Mouse (Mus musculus): ENCODE measurements around the gene Clint1.
A peak's percentile ranks its signal among the peaks of the same experiment; 100 is the strongest.

Gene Clint1

DNA sequence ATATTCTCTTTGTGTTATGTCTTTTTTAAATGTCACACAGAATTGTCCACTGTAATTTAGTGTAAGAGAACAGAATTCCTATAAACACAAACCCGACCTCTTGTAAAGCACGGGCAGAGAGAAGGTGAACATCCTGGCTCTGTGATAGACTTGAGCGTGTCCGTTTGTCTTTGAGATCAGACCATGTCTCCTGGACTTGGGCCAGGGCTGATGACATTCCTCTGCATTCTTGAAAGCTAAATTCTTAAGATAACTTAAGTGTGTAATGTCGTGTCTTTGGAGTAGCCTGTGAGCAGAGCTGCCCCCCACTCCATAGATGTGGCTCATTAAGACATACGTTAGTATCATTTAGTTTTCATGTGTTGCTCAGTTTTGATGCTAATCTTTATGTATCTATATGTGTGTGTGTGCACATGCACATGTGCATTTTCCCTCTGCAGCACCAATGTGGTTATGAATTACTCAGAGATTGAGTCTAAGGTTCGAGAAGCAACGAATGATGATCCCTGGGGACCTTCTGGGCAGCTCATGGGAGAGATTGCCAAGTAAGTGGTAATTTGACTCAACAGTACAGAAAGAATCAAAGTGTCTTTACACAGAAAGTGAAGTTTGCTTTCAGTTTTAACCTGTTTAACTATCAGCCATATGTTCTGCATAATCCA lies 31.6 kb downstream of the Clint1 start:
- peak; percentile 93 for DNase-seq (ENCODE audit: low read depth, low spot score)

DNA sequence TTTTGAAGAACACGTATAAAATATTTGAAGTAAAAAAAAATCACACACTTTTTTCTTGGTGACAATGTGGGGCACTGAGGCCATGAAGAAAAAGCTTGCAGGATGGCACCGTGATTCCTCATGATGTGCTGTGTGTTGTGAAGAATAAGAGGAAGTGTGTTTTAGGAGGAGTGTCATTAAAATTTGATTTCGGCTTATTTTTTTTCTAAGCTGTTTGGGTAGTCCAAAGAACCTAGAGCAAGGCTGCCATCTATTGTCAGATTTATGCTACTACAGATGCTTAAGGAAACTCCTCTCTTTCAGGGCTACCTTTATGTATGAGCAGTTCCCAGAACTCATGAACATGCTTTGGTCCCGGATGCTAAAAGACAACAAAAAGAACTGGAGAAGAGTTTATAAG lies 32.2 kb downstream of the Clint1 start:
- peak; percentile 86 for DNase-seq (ENCODE audit: low read depth, low spot score)

- DNase-seq (ENCODE audit: low read depth, low spot score), result no peak
These were observed 33.9 kb downstream of the Clint1 start for GRCm38 (mm10) chr11:45885606-45886230.

DNA sequence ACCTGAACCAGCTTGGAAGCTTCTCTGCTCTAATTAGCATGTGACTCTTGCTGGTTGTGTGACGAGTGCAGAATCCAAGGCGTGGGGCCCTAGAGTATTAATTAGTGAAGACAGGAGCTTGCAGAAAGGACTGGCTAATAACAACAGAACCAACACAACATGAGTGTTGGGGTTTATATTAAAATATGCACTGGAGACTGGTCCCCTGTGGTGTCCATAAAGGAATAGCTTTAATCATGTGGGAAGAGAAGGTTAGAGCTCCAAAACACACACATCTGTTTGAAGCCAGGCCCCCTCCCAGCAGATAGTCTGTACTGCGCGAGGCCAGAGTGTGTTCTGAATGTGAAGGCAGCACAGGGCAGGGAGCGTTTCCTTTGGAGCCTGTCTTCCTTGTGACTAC lies 34.7 kb downstream of the Clint1 start:
- no peak for DNase-seq (ENCODE audit: low read depth, low spot score)

GRCm38 (mm10) chr11:45888471-45889030 lies 36.7 kb downstream of the Clint1 start:
- DNase-seq (ENCODE audit: low read depth, low spot score), result no peak

GRCm38 (mm10) chr11:45889981-45890380 lies 38.1 kb downstream of the Clint1 start:
- no peak for DNase-seq (ENCODE audit: low read depth, low spot score)

DNA sequence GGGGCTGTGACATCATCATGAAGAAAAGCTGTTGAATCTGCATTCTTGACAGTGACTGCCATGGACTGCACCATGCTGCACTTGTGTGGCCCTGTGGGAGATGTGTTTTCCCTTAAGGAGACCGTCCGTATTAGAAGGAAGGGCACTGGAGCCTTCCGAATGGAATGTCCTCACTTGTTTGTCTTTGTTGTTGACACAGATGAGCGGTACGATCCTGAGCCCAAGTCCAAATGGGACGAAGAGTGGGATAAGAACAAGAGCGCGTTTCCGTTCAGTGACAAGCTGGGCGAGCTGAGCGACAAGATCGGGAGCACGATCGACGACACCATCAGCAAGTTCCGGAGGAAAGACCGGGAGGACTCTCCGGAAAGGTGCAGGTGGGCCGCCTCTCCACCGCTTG lies 38.6 kb downstream of the Clint1 start:
- DNase-seq (ENCODE audit: low read depth, low spot score), result no peak

- DNase-seq (ENCODE audit: low read depth, low spot score), result no peak
These were observed 41.1 kb downstream of the Clint1 start for GRCm38 (mm10) chr11:45892861-45893360.

DNA sequence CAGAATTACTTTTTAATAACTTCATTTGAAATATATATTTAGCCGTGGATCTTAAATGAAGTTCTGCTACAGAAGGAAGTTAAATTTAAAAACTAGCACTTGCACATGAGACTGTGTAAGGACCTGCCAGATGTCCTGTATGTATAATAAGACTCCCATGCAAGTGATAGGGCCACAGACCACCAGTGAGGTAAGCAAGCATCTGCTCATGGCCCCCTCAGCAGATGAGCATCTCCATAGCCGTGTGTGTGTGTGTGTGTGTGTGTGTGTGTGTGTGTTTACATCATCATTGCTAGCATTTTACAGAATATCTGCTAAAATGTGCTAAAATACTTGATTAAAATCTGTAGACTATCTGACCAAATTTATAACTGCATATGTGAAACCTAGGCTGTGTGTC lies 45.5 kb downstream of the Clint1 start:
- no peak for DNase-seq (ENCODE audit: low read depth, low spot score)

DNA sequence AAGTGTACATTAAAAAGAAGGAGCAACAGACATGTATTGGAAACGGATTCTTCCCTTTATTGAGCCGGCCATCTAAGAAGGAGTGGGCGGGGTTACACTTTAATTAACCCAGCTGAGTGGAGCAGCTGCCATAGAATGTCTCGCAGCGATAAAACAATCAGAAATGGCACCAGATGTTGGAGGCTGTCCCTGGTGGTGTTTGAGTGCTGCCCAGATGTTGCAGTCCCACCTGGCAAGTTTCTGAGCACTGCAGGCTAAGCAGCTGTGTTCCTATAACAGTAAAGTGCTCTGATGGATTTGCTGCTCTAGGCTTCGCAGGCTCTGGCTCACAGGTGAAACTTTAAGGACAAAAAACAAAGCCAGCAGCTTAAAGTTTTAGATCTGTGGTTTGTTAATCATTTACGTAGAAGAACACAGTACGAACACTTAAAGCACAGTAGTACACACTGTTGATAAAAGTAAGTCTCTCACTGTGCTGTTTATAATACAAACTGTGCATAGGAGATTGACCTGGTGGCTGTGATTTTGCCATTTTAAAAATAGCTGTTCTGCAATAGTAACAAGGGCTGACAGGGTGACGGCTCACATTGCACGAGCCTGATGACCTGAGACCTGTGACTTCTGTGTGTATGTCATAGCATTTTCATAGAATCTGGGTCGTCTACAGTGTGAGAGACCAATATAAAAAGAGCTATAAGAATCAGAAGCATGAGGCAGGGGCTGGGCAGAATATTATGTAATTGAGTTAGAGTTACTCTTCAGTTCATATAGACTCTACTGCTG lies 48.6 kb downstream of the Clint1 start:
- no peak for DNase-seq (ENCODE audit: low read depth, low spot score)

DNA sequence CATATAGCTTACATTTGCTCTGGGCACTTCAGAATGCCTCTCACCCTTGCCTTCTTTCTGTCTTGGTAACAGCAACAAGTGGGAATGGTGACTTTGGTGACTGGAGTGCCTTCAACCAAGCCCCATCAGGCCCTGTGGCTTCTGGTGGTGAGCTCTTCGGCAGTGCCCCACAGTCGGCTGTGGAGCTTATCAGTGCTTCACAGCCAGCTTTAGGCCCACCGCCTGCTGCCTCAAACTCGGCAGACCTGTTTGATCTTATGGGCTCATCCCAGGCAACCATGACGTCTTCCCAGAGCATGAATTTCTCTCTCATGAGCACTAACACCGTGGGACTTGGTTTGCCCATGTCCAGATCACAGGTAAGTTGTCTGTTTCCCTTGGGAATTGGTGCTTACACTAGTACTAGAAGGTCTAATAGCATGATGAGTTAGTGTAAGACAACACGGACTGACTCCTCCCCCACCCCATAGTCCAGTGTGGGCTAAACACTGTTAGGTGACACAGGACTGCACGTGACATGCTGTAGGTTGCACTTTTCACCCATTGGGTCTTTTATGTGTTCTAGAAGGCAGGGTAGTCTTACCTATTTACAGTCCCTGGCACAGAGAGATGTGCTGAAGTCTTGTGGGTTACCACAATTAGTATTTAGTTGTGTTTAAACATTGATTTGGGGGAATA lies 54.4 kb downstream of the Clint1 start:
- no peak for DNase-seq (ENCODE audit: low read depth, low spot score)

DNA sequence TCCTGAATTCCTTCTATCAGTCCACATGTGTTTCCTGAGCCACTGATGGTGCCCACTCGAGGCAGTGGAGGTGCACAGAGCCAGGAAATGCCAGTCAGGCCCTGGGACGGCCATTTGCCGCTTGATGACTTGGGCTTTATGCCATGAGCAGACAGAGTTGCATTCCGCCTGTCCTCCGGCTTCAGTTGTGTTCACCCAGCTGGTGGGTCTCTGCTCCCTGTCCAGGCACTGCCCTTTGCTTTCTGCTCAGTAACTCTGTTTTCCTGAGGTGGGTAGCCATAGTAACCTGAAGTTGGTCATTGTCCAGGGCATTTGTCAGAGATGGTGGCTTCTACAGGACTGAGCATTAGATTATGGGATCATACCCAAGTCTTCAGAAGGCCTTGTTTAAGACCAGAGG lies 55.5 kb downstream of the Clint1 start:
- no peak for DNase-seq (ENCODE audit: low read depth, low spot score)

DNA sequence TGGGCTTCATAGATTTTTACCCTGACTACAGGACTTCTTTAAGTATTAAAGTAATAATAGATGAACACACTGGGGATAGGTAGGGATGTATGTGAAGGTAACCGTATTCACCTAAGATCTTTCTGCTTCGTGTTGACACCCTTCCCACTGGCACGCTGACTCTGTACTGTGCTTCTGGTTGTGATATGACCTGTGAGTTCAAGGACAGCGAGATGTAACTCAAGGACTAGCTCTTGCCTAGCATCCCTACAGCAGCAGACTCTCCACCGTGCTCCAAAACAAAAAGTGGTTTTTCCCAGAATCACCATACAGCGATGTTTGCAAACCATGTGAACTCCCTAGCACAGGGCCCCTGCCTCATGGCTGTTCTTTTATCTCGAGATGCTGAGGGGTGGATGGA lies 56.2 kb downstream of the Clint1 start:
- no peak for DNase-seq (ENCODE audit: low read depth, low spot score)

- DNase-seq (ENCODE audit: low read depth, low spot score), result no peak
These were observed 57.0 kb downstream of the Clint1 start for GRCm38 (mm10) chr11:45908894-45909293.

DNA sequence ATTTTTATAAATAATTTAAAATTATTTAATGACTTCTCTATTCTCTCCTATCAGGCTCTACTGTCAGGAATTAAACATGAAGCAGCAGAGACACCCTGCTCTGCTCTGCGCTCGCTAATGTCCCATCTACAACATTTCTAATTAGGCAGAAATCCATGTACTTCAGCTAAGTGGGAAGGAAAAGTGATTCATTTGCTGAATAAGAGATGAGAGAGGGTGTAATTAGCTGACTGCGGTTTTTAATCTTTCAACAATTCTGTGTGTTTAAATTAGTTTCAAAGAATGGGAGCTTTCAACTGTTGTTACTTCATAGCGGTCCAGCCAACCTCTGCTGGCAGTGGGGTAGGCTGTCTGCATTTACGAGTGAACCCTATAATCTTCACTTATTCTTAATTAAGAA lies 58.9 kb downstream of the Clint1 start:
- DNase-seq (ENCODE audit: low read depth, low spot score), result no peak

DNA sequence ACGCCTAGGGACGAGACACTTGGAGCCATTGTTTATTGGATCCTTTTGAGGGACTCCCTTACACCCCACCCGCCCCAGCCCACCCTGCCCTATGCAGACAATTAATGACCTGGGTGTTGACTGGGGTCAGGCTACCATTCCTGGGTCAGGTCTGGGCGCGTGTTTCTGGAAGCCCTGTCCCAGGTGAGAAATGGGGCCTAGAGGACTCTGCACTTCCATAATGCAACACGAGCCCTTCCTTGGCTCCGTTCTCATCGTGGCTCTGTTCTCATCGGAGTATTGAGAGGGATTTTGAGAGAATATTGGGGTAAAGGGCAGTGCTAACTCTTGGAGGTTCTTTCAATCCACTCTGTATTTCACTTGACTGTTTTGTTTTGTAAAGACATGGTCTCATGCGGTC lies 64.3 kb downstream of the Clint1 start:
- no peak for DNase-seq (ENCODE audit: low read depth, low spot score)

- no peak for DNase-seq (ENCODE audit: low read depth, low spot score)
These were observed 66.2 kb downstream of the Clint1 start for GRCm38 (mm10) chr11:45918018-45918417.

GRCm38 (mm10) chr11:45918836-45919235 lies 67.0 kb downstream of the Clint1 start:
- no peak for DNase-seq (ENCODE audit: low read depth, low spot score)

DNA sequence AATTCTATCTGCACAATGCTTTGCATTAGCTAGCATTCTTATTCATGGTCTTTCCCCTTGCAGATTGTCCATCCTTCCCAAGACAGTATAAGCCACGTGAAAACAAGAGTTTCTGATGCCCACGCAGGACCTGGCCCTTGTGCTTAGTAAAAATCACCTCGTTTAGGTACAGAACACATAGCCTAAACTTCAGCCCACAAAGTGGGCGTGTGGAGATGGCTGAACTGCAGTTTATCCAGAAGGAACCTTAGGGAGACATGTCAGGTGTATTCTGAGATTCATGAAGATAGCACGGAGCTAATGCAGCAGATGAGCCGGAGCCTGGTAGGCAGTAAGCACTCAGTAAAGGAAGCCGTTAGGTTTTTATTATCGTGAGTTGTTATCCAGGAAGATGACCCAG lies 69.2 kb downstream of the Clint1 start:
- DNase-seq (ENCODE audit: low read depth, low spot score), result no peak

DNA sequence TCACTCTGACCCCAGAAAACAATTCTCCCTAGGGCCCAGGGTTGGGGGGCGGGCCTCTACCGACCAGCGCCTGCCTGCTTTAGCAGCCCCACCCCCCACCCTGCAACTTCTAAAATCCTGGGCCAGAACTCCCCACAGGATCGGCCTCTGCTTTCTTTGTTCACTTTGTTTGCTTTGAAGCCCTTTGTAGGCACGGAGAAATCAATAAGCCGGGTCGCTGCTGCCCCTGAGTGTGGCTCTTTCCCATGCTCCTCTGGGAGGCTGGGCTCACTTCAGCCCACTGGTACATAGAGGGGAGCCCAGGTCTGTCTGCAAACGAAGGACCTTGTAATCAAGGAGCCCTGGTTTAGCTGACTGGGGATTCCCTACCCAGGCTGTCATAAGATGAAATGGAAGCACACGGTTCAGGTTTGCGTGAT lies 69.6 kb downstream of the Clint1 start:
- no peak for DNase-seq (ENCODE audit: low read depth, low spot score)

DNA sequence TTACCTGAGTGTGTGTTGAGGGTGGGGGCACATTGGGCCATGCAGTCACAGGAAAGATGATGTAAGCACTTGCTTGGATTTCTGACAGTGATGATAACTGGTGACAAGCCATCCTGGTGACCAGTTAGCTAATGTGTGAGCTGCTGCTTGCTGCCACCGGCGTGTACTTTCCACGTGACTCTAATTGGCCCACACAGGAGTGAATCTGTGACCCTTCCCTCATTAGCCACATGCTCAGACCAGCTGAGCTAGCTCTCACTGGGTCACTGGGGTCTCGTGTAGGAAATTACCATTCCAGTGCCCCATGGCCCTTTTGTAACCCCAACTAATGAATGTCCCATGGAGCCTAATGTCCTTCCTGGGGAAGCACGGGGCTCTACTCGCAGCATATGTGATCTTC lies 73.6 kb downstream of the Clint1 start:
- no peak for DNase-seq (ENCODE audit: low read depth, low spot score)

DNA sequence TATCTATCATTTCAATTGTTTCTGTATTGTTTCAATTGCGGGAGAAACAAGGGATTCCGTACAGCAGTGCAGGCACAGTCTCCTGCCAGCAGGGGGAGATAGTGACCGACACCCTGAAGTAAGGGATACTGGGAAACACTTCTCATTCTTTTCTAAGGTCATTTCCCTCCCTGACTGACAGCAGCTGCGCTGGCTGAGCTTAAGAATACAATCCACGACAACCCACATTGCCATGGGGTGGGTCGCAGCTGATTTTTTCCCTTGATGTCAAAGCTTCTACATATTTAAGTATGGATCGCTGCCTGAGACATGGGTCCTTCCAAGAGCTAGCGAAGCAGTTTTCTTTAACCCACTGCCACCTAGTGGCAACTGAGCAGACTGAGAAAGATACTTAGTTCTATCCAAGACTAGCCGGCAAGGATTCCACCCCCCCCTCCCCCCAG lies 74.8 kb downstream of the Clint1 start:
- peak; percentile 88 for DNase-seq (ENCODE audit: low read depth, low spot score)
